Mouse (Mus musculus): ENCODE results near the gene Smdt1.
"Not testable (repeated sequence)": the region's sequence is repeated elsewhere in the genome, so short reads cannot be mapped to it uniquely, and the experiment has no call there.

Smdt1 gene

DNA sequence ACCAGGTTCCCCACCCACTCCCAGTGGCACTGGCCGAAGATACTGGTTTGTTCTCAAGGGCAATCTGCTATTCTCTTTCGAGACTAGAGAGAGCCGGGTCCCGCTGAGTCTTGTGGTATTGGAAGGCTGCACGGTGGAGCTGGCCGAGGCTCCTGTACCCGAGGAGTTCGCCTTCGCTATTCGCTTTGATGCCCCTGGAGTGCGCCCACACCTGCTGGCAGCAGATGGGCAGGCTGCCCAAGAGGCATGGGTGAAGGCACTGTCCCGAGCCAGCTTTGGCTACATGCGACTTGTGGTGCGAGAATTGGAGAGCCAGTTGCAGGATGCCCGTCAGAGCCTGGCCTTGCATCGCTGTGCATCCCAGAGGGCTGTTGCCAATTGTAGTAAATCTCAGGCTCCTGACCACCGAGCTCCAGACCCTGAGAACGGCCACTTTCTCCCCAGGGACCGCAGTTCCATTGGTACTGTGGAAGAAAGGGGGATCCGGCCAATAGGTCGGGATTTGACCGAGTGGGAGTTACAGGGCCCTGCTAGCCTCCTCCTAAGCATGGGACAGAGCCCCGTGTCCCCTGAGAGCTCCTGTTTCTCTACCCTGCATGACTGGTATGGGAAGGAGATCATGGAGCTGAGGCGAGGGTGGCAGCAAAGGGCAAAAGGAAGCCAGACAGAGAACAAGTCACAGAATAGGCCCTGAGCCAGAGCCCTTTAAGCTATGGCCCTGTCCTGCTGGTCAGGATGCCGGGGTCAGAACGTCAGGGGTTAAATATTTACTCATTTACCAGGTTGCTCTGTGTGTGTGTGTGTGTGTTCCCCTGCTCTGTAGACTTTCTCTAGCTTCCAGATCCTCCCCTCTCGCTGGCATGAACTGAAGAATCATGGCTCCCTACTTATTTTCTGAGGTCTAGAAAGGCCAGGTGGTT is 4.9 kb downstream of the Smdt1 start:
- DNase-seq (ENCODE audit: low read depth, low spot score), result peak; percentile 1

DNA sequence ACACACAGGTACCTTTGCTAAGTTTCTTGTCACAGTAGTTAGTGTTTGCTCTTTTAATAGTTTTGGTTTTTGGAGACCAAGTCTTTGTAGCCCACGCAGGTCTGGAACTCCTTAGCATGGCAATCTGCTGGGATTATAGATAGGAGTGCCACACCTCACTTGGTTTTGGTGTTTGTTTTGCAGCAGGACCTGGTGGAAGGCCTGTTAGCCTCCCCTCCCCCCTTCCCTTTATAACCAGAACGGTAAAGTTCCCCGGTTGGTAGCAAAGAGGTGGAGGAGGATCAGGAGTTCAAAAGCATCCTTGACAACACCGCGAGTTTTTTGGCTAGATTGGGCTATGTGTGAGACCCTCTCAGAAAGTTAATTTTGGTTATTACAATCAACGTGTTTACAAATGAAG is 6.2 kb downstream of the Smdt1 start:
- peak; percentile 3 for DNase-seq (ENCODE audit: low read depth, low spot score)

DNA sequence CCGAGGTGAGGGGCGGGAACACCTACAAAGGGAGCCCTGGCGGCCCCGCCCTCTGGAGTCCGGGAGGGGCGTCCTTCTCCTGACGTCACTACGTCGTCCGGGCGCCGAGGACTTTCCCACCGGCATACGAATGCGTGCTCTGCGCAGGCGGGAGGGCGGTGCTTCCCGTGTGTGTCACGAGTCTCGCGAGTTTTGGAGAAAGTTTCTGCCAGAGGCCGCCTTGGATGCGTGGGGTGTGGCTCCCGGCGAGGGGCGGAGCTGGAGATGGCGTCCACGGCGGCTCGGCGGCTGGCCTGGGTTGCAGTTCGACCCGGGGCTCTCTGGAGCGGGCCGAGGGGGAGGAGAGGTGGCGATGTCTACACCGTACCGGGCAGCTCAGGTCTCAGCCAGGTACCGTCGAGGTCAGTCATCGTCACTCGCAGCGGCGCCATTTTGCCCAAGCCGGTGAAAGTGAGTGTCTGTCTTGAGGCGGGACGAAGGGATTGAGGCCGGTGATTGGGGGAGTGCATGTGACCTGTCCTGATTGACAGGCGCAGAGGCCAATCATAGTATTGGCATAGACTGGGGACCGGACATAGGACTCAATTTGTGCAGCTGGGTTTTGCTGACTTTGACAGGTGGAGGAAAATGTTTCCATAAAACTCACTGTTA is 7.2 kb downstream of the Smdt1 start:
- DNase-seq (ENCODE audit: low read depth, low spot score), result peak; percentile 98

DNA sequence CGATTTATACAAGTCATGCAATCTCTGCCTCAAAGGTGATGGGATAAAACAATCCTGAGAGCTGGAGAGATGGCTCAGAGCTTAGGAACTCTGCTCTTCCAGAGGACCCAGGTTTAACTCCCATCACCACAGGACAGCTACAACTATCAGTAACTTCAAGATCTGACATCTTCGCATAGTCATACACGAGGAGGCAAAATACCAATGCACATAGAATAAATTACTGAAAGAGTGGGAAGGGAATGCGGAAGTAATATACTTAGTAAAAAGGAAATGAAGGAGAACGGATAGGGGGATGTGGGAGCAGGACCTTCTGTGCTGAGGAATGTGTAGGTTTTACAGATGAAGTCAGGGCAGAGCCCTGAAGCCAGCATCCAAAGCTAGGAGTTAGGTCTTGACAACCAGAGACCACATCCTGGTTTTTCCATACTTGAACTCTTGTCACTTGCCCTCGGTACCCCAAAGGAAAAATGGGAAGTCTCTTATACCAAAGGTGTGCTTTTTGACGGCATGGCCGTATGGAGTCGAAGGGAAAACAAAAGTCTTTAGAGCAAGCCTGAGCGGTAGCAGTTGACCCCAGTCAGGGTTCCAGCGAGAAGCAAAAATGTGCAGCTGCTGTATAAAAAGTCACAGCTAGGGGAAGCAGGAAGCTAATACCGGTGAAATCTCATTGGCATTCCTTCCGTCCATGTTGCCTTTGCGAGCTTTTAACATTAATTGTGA is 8.0 kb downstream of the Smdt1 start:
- DNase-seq (ENCODE audit: low read depth, low spot score), result peak; percentile 35

DNA sequence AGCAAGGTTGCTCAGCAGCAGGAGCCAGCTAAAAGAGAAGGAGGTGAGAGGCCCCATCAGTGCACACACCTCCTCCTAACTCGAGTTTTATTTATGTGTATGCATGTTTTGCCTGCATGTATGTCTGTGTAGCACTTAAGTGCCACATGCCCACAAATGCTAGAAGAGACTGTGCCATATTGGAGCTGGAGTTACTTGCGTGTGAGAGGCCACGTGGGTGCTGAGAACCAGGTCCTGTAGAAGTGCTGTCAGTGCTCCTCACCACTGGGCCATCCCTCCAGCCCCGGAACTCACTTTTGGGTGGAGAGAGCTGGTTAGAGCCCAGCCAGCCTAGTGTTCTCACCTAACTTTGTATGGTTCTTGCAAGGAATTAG is 8.5 kb downstream of the Smdt1 start:
- no peak for DNase-seq (ENCODE audit: low read depth, low spot score)

DNA sequence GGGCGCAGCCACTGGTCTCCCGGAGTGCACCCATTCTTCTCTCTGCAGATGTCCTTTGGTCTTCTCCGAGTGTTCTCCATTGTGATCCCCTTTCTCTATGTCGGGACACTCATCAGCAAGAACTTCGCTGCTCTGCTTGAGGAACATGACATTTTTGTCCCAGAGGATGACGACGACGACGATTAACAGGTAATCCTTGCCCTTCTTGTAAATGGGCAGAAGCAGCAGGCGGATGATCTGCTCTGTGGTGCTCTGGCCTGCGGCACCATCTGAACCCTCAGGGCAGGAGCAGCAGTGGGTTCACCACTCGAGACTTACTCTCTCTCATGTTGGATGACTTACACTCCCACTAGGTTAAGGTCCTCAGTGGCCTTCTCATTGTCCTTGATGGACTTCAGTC is 9.1 kb downstream of the Smdt1 start:
- DNase-seq (ENCODE audit: low read depth, low spot score), result no peak

DNA sequence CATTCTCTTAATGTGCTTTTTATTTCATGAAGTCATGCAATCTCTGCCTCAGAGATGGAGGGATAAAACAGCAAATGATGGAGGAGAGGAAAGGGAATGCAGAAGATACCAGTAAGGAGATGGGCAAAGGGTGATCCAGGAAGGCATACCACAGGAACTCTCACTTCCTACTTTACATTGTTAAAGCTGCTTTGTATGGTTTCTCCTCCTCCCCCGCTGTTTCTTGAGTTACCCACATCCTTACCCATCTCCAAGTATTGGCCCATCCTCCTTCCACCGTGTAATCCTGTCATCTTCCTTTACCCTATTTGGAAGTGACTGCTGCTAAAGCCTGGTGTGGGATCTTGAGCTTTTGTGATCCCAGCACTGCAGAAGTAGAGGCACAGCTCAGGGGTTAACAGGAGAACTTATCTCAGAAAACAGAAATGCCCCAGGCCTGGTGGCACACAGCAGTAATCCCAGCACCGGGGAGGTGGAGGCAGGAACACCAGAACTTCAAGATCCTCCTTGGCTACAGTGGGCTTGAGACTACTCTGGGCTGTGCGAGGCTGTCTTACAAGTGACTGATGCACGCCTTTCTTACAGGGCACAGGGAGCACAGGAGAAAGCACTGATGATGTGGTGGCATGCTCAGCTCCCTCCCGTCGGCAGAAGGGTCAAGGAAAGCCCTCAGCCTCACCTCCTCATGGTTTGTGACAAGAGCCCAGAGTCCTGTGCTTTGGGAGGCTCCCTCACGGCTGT is 9.7 kb downstream of the Smdt1 start:
- no peak for DNase-seq (ENCODE audit: low read depth, low spot score)

DNA sequence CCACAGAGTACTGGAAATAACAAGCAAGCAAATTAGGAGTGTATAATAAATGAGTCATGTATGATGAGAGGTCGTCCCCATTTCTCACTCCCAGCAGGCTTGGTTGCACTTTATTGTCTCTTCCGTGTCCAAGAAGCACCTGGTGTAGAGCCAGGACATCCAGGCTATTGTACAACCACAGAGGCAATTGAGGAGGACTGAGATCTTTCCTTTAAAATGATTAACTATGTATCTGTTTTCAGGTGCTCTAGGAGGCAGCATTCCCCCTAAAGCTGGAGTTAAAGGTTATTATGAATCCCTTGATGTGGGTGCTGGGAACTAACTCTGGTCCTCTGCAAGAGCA is 10.2 kb downstream of the Smdt1 start:
- DNase-seq (ENCODE audit: low read depth, low spot score), result no peak

DNA sequence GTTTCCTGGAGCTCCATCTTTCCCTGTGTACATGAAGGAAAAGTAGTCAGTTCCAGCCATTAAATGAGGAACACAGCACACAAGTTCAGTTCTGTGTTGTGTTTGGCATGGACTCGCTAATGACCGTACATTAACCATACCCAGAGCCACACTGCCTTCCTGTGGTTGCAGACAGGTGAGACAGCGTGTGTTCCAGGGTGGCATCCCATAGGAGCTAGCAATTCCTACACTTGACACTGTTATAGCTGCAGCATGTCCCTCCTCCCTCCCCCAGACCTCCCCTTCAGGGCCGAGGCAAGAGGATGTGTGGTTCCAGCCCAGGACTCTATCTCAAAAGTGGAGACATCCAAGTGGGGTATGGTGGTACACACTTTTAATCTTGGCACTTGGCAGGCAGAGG is 11.6 kb downstream of the Smdt1 start:
- DNase-seq (ENCODE audit: low read depth, low spot score), result no peak

DNA sequence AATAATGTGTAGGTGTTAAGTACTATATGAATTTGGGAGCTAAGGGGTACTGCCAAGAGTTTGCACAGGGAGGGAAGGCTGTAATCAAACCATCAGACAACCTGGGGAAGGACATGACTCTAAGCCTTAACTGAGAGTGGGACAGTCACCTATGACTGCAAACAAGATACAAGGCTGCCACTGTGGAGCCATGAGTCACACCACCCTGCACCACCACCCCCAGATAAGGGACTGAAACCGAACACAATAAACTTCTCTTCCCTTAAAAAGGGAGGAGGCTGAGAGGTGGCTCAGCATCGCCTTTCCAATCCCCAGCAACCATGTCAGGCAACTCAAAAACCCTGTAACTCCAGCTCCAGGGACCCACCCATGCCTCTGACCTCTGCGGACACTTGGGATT is 12.7 kb downstream of the Smdt1 start:
- no peak for DNase-seq (ENCODE audit: low read depth, low spot score)

DNA sequence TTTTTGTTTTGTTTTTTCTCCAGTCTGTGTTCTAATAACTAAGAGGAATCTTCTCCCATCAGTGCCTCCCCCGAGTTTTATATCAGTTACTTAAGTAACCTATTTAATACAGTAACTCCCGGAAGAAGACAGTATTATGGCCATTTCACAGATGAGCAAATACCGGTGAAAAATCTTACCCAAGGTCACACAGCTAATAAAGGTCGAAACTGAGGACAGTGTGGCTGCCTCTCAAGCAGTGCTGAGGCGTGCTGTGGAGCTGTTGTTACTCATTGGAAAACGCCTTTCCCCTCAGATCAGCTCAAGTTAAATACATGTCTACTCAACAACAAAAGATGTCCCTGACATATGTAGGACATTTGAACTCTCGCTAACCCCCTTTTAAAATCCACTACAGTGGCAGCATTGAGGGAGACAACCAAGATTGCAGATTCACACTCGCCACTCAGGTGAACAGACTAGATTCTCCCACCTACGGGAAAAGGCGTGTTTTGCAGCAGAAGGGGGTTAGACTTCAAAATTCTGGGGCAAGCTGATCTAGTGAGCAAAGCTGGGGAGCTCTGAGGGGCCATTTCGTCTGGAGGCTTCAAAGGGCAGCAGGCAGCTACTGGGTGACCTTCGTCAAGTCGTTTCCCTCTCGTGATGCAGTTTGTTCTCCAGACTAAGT is 14.5 kb downstream of the Smdt1 start:
- DNase-seq (ENCODE audit: low read depth, low spot score), result no peak

DNA sequence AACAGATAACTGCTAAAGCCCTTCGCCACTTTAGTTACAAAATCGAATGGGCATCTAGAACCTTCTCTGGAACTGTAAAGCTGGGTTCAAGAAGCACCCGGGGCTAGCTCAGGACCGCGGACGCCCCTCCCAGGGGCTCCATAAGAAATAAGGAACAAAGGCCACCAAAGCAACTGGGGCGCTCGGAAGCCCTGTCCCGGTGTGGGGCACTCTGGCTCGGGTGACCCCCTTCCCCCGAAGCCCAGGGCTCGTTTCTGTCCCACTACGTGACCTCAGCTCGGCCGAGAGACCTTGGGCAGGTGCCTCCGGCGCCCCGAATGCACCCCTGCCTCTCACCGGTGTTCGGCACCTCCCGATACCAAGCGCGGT is 15.0 kb downstream of the Smdt1 start:
- peak; percentile 40 for DNase-seq (ENCODE audit: low read depth, low spot score)

DNA sequence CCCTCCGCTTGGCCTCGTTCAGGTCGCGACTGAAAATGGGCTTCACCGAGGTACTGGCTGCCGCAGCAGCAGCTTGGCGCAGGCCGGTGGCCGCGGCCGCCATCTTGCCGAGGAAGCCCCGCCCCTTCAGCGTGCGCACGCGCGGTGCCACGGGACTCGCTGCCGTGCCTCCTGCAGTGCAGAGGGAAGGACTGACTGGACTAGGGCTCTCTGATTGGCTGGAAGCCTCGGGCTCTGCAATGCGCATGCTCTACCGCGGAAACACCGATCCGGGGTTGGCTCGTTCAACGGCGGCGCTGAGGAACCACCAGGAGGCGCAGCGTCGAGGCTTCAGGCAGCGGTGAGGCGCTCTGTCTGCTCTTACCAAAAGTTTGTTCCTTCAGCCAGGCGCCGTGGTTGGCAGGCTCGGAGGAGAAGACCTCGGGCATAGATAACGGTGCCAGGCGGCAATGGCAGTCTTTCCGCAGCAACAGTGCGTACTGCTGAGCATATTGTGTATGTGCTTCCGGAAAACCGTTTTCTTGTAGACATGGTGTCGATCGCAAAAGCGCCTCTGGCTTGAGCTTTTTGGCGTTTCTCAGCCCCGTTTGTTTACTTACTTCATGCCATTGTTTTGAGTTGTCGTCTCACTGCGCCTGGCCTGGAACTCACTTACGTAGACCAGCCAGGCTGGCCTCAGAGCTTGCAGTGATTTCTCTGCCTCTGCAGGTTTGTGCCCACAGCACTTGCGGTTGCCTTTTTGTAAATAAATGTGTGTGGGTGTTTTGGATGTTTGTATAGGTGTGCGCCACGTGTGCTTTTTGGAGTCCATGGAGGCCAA is 15.6 kb downstream of the Smdt1 start, which contains the start of gene Ndufa6:
TSS of gene Ndufa6 (minus strand) at position 197 of the 820 bp plus-strand sequence.
- peak; percentile 99 for DNase-seq (ENCODE audit: low read depth, low spot score)

DNA sequence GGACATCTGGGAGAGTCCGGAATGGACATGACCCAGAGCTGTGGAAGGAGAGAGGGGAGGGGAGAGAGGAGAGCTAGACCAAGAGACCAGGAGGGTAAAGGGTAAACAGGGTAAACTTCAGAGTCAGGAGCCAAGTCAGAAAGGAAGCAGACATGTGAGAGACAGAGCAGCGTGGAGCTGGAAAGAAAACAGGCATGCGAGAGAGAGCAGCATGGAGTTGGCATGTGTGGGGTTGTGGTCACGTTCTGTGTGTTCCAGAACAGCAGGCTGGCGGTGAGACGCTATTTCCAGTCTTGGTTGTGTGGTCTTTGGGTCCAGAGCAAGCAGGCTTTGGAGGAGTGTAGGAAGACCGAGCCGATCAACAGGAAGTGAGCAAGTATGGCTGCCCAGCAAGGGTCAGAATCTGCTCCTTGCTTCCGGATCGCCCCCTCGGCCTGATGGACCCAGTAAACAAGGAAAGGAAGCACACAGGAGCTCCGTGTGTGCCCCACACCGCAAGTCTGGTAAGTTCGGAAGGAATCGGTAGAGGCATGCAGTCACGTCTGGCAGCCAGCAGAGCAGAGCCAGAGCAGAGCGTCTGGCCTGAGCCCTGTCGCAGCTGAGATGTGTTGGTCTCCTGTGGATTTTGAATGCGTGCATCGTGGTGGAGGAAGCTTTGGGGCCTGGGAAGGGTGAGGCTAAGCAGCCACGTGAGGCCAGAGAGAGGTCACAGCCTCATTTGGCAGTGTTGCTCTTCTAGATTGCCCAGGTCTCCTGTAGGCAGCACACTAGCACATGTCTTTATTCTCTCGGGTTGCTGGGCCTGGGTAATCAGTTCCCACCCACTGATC is 19.9 kb downstream of the Smdt1 start:
- DNase-seq (ENCODE audit: low read depth, low spot score), result peak; percentile 15

DNA sequence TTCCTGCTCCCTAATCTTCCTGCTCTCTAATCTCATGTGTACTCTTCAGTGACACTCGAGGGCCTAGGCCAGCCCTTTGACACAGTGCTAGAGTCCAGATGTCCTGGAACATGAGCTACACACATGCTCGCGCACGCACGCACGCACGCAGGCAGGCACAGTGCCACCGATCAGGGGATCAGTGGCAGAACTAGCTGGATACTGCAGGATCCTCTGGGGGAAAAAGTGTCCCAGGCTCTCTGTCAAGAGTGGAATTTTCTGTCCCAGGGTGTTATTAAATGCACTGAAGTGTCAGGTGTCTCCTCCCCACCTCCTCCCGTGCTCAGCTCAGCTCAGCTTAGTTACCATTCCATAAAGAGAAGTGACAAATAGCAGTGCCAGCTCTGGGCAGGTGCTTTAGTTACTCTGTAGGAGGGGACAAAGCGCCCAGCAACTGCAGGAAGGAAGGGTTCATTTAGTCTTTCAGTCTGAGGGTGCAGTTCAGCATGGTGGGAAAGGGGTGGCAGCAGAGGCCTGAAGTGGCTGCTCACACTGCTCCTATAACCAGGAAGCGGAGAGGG is 22.8 kb downstream of the Smdt1 start:
- DNase-seq (ENCODE audit: low read depth, low spot score), result peak; percentile 20

DNA sequence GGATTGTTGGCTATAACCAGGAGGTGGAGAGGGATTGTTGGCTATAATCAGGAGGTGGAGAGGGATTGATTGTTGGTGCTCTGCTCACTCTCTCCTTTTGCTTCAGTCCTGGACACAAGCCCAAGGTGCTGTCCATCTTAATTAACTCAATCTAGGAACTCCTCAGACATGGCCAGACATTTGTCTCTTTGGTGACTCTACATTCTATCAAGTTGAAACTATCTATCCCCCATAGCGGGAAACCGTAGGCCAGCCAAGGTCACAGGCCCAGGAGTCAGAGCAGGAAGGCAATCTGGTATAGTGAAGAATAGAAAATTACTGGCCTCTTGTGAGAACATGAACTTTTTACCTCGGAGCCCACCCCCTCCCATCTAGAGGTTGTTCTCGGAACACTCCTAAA is 23.5 kb downstream of the Smdt1 start:
- DNase-seq (ENCODE audit: low read depth, low spot score), result no peak

DNA sequence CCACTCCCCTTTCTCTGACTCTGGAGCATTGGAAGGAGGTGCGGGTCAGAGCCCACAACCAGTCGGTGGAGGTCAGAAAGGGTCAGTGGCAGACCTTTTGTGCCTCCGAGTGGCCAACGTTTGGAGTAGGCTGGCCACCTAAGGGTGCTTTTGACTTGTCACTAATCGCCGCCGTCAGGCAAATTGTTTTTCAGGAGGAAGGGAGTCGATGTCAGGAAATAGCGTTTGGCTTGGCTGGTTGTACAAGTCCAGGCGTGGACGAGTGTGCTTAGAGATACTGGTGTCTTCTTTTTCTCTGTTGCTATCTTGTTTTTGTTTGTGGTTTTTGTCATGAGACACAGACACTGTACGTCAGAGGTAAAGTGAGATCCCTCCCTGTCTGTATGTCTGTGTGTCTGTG is 25.0 kb downstream of the Smdt1 start:
- not testable (repeated sequence) for DNase-seq (ENCODE audit: low read depth, low spot score)

DNA sequence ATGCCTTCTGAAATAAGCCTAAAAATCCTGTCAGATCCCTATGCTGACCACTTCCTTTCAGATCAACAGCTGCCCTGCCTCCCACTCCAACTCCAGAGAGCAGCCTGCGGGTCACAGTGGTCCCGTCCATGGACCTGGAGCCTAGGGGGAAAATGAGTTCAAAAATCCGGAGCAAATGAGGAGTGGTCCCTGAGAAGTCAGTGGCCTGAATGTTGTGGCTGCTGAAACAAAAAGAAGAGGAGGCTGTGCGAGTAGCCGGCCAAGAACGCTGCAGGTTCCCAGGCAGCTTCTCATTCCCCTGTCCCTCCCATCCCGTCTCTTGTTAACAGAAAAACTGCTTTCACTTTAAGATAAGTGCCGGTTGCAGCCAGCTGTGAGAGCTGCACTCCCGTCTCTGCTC is 25.8 kb downstream of the Smdt1 start:
- DNase-seq (ENCODE audit: low read depth, low spot score), result not testable (repeated sequence)

DNA sequence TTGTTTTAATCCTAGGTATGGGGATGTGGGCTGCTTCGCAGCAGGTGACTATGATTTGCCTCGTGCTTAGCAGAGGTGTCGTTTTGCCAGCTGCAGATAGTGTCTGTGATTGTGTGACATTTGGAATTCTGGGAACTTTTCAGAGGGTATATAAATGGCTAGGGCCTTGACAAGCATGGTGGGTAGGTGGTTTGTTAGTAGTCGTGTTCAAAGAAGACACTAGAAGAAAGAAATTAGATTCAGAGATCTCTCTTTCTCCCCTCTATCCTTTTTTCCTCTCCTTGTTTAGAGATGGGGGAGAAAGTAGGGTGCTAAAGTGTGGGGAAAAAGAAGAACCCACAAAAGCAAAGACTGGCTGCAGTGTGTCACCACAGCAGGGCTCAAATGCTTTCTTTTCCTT is 29.4 kb downstream of the Smdt1 start:
- no peak for DNase-seq (ENCODE audit: low read depth, low spot score)

All from CD4-positive helper T cell, adult 2 months (primary cell).